Mouse (Mus musculus) ES-E14 (cell line): ENCODE measurements around the gene Akirin1. TPM values are rescaled to one million over a fixed set of nuclear protein-coding genes. Genes with fewer than 3 reads are reported as not detected.

Experiments used
- DNase-seq: peaks from one replicate; pipeline ENCODE4 v3.0.0-alpha.2; 2013; ENCODE audit warnings: low read depth, low spot score
- H3K27ac ChIP-seq: 2 replicates; pipeline ENCODE4 v1.5.1; 2012; ENCODE audit warnings: low read depth, mild to moderate bottlenecking, low read length, moderate library complexity, mixed read lengths; ENCODE audit not compliant: poor library complexity, insufficient read depth, severe bottlenecking
- H3K36me3 ChIP-seq: 2 replicates; pipeline ENCODE4 v1.6.1; 2012; ENCODE audit warnings: mild to moderate bottlenecking, low read length, moderate library complexity, mixed read lengths; ENCODE audit not compliant: control insufficient read depth, poor library complexity, insufficient read depth, severe bottlenecking
- H3K4me1 ChIP-seq, 2 experiments: fragments of 150-350 bp in 1 of 2; sonication (generic) in 1 of 2; 2 replicates each; pipeline ENCODE4 v1.6.1; 2012; ENCODE audit warnings: low read length in 2 of 2, mild to moderate bottlenecking in 1 of 2, mixed read lengths in 1 of 2; ENCODE audit not compliant: control insufficient read depth in 2 of 2, insufficient read depth in 2 of 2, poor library complexity in 1 of 2
- H3K4me3 ChIP-seq, 2 experiments: fragments of 150-350 bp in 1 of 2; sonication (generic) in 1 of 2; 2 replicates each; pipeline ENCODE4 v1.5.1; 2012; ENCODE audit warnings: low read length in 2 of 2, low read depth in 1 of 2, mild to moderate bottlenecking in 1 of 2, mixed read lengths in 1 of 2; ENCODE audit not compliant: insufficient read depth in 1 of 2, poor library complexity in 1 of 2, severe bottlenecking in 1 of 2
- H3K9ac ChIP-seq: 2 replicates; pipeline ENCODE4 v1.6.1; 2012; ENCODE audit warnings: low read depth, mild to moderate bottlenecking, low read length, mixed read lengths; ENCODE audit not compliant: poor library complexity, insufficient read depth, severe bottlenecking
- H3K9me3 ChIP-seq: fragments of 150-350 bp; sonication (generic); 2 replicates; pipeline ENCODE4 v1.6.1; 2012; ENCODE audit warnings: low read depth, mild to moderate bottlenecking, low read length; ENCODE audit not compliant: control insufficient read depth, insufficient read depth
- CHD2 ChIP-seq: IDR thresholded peaks from 2 replicates; pipeline ENCODE4 v1.6.1; 2014; ENCODE audit warnings: mild to moderate bottlenecking, low read depth, low read length, inconsistent platforms
- HCFC1 ChIP-seq: IDR thresholded peaks from 2 replicates; pipeline ENCODE4 v1.6.1; 2012; ENCODE audit warnings: low read length, inconsistent platforms, borderline replicate concordance; ENCODE audit not compliant: insufficient read depth
- MAFK ChIP-seq: IDR thresholded peaks from 2 replicates; pipeline ENCODE4 v1.6.1; 2014; ENCODE audit warnings: mild to moderate bottlenecking, low read depth, low read length, inconsistent platforms; ENCODE audit not compliant: insufficient read depth
- ZC3H11A ChIP-seq: IDR thresholded peaks from 2 replicates; pipeline ENCODE4 v1.6.1; 2012; ENCODE audit warnings: low read depth, mild to moderate bottlenecking, inconsistent platforms, low read length, borderline replicate concordance
- ZNF384 ChIP-seq: IDR thresholded peaks from 2 replicates; pipeline ENCODE4 v1.6.1; 2012; ENCODE audit warnings: low read depth, low read length, inconsistent platforms
- in situ Hi-C, 2 experiments: fragments of 600-800 bp; cut with MboI; formaldehyde crosslinking; loops; one replicate each; pipeline ENCODE4 v1.15.1; 2025; ENCODE audit warnings: low sequenced_read_pairs in 2 of 2, inconsistent platforms in 1 of 2; ENCODE audit not compliant: unreplicated experiment in 2 of 2
- total RNA-seq: library from RNA; depleted of rRNA; stranded (reverse); fragments of 300-350 nt; gene quantifications from 2 replicates; pipeline ENCODE4 v1.2.3, GENCODE M21; 2012

Gene Akirin1
- total RNA-seq, 1 experiment, result 32.1 TPM

DNA sequence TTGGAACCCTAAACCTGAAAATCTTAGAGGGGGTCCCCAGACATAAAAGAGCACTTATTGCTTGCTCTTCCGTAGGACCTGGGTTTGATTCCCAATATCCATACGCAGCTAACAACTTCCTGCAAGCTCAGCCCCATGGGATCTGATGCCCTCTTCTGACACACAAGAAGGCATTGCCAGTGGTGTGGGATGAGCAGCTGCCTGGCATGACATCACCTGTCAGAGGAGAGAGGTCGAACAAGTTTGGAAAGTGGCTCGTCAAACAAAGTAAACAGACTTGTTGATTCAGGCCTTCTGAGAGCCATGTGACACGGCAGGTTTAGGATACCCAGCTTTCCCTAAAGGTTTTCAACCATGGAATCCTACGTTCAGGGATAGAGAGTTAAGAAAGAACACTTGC, 14.9 kb upstream of the Akirin1 start:
- Histone ChIP-seq H3K9ac (no peak overlapping the region), H3K36me3 (no peaks in the 10 kb centered on the region), H3K27ac (no peak overlapping the region), H3K4me1 (peaks cover 4% of the 10 kb centered on the region in 2 experiments; a peak in 2 of 4 replicates), H3K4me3 (no peak overlapping the region), H3K9me3 (no peaks in the 10 kb centered on the region)
- in situ Hi-C loops, result no loop called here
- TF ChIP-seq ZC3H11A (no peak), HCFC1 (no peak), MAFK (no peak), ZNF384 (no peak), CHD2 (no peak)
- DNase-seq, result no peak

GRCm38 (mm10) chr4:123758306-123758705, 8.2 kb upstream of the Akirin1 start:
- Histone ChIP-seq H3K4me1 (no peaks in the 10 kb centered on the region), H3K9ac (no peak overlapping the region), H3K4me3 (no peak overlapping the region), H3K27ac (no peak overlapping the region), H3K9me3 (no peaks in the 10 kb centered on the region), H3K36me3 (no peaks in the 10 kb centered on the region)
- DNase-seq, result no peak
- in situ Hi-C loops, result no loop called here
- TF ChIP-seq MAFK (no peak), ZC3H11A (no peak), CHD2 (no peak), ZNF384 (no peak), HCFC1 (no peak)

DNA sequence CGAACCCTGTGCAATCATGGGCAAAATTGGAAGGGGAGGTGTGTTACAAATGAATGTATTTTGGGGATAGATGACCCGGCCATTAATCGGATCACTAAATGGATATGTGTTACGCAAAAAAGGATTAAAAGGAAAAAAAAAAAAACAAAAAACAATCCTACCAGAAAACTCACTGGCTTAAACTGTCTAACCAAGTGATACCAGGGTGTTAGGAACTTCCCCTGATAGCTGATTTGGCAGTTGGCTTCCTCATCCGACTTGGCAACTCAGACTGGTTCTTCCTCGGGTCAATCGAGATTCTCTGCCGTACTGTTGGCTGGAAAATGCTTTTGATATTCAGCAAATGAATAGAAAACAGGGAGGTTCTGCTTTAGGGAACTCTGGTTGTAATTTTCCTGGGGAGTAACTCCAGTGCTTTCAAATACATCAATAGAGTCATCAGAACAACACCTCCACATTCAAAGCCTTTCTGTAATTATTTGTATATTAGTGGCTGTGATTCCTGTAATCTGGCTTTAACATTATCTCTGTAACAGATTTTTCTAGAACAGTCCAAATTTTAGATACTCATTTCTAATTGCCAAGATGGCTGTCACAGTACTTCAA, 665 bp upstream of the Akirin1 start:
- no peak overlapping the region for H3K27ac ChIP-seq
- no peaks in the 10 kb centered on the region for H3K9me3 ChIP-seq
- H3K36me3 ChIP-seq, result no peaks in the 10 kb centered on the region
- peak overlapping the region; percentile 7; the same call in 1 of the 2 replicates for H3K9ac ChIP-seq
- no peak for DNase-seq
- in situ Hi-C loops, result no loop called here
- no peak for TF ChIP-seq ZC3H11A
- TF ChIP-seq CHD2, result no peak
- TF ChIP-seq MAFK, result no peak
- no peak for TF ChIP-seq ZNF384
- TF ChIP-seq HCFC1, result no peak
- peaks cover 4 to 6% of the 10 kb centered on the region in 2 experiments for H3K4me1 ChIP-seq
- H3K4me3 ChIP-seq, result peak overlapping the region; percentile 49 to 83

DNA sequence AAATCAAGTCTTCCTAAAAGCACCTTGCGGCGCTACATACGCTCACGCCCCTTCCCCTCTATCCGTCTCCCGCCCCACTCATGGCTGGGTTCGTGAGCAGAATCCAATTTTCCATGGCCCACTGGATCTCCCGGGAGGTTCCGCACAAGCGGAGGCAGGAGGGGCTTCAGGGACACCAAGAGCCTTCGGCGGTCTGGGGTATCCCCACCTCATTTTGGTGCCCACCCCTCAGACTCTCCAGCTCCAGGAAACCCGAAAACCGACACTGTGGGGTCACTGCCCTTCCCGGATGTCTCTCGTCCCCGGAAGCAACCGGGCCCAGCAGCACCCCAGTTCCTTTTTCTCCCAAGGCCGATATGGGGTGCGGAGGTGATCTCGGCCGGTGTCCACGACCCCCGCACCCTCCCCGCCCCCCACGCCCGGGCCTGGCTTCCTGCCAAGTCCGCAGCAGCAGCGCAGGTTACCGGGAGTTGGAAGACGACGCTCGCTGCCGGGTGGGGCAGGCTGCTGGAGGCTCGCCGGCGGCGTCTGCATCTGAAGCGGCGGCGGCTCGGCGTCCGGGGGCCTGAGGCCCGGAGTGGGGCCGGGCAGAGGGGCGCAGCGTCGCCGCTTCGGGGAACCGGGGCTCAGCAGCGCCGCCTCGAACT, 538 bp downstream of the Akirin1 start:
- Histone ChIP-seq H3K9ac (peak overlapping the region; percentile 88), H3K9me3 (no peaks in the 10 kb centered on the region), H3K36me3 (no peaks in the 10 kb centered on the region), H3K4me1 (peaks cover 6 to 9% of the 10 kb centered on the region in 2 experiments), H3K4me3 (peak overlapping the region; percentile 83 to 89), H3K27ac (peak overlapping the region; percentile 58; the same call in 1 of the 2 replicates)
- DNase-seq, result no peak
- TF ChIP-seq ZC3H11A (no peak), MAFK (no peak), HCFC1 (no peak)
- in situ Hi-C loops, result no loop called here
